Mouse (Mus musculus): ENCODE results near the gene Zfp663. TPM values are rescaled to one million over a fixed set of nuclear protein-coding genes. Genes with fewer than 3 reads are reported as not detected.
A peak's percentile ranks its signal among the peaks of the same experiment; 100 is the strongest.

The Zfp663 gene
- total and polyA plus RNA-seq, 2 experiments from 2014 or later, result not detected

GRCm38 (mm10) chr2:165351828-165352513 lies 16.6 kb downstream of the Zfp663 start:
- DNase-seq (ENCODE audit: low spot score) (no peak), ATAC-seq (ENCODE audit: insufficient read depth, low read depth) (no peak)
- peaks cover 22% of the 10 kb centered on the region for H3K9me3 ChIP-seq (replicated peaks; ENCODE audit: control insufficient read depth, low read length)
- no peak overlapping the region for H3K27ac ChIP-seq (ENCODE audit: low read depth)
- no peaks in the 10 kb centered on the region for H3K36me3 ChIP-seq (replicated peaks; ENCODE audit: control insufficient read depth, insufficient read depth, low read length)
- TF ChIP-seq EP300 (IDR thresholded peaks at IDR 0.05; ENCODE audit: low read depth), result no peak
- TF ChIP-seq CTCF (IDR thresholded peaks at IDR 0.05; ENCODE audit: low read depth), result no peak
- no peaks in the 10 kb centered on the region for H3K4me1 ChIP-seq (ENCODE audit: control insufficient read depth, insufficient read depth)
- no peak overlapping the region for H3K9ac ChIP-seq (replicated peaks; ENCODE audit: low read depth, low read length)
- H3K27me3 ChIP-seq (ENCODE audit: control insufficient read depth, insufficient read depth, low read length), result no peaks in the 10 kb centered on the region
- 85% methylated on average over 20 of the region's 20 CpGs for WGBS
- H3K4me2 ChIP-seq (ENCODE audit: low read depth, low read length), result no peak overlapping the region
- H3K4me3 ChIP-seq (ENCODE audit: low read depth, low read length), result no peak overlapping the region

DNA sequence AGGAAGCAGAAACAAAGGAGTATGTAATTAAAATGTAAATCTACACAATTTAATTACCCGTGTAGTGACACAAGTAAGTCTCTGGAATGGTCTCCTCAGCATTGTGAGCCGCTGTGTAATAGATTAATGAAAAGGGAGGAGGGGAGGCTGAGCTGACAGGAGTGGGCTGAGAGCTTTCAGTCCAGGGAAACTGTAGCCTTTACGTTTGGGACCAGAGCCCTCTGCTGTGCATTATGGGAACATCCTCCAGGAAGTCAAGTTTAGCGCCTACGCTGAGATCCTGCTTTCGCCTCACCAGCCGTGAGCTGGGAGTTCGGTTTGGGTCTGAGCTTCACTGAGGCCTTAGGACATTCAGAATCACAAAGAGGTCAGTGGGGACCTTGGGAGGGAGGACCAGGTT lies 19.1 kb downstream of the Zfp663 start:
- H3K27me3 ChIP-seq (ENCODE audit: control insufficient read depth, insufficient read depth, low read length), result no peaks in the 10 kb centered on the region
- DNase-seq (ENCODE audit: low spot score), result no peak
- H3K36me3 ChIP-seq (replicated peaks; ENCODE audit: control insufficient read depth, insufficient read depth, low read length), result no peaks in the 10 kb centered on the region
- H3K27ac ChIP-seq (ENCODE audit: low read depth), result no peak overlapping the region
- no peak for TF ChIP-seq EP300 (IDR thresholded peaks at IDR 0.05; ENCODE audit: low read depth)
- TF ChIP-seq CTCF (IDR thresholded peaks at IDR 0.05; ENCODE audit: low read depth), result peak; percentile 30; the same call in 1 of the 2 replicates
- peaks cover 22% of the 10 kb centered on the region for H3K9me3 ChIP-seq (replicated peaks; ENCODE audit: control insufficient read depth, low read length)
- no peak overlapping the region for H3K4me2 ChIP-seq (ENCODE audit: low read depth, low read length)
- H3K4me3 ChIP-seq (ENCODE audit: low read depth, low read length), result no peak overlapping the region
- no peaks in the 10 kb centered on the region for H3K4me1 ChIP-seq (ENCODE audit: control insufficient read depth, insufficient read depth)
- ATAC-seq (ENCODE audit: insufficient read depth, low read depth), result no peak
- H3K9ac ChIP-seq (replicated peaks; ENCODE audit: low read depth, low read length), result no peak overlapping the region
- 28% methylated on average over 8 of the region's 8 CpGs for WGBS

GRCm38 (mm10) chr2:165346180-165346579 lies 22.3 kb downstream of the Zfp663 start:
- H3K4me1 ChIP-seq (ENCODE audit: control insufficient read depth, insufficient read depth), result no peaks in the 10 kb centered on the region
- H3K27ac ChIP-seq (ENCODE audit: low read depth), result no peak overlapping the region
- no peak overlapping the region for H3K9ac ChIP-seq (replicated peaks; ENCODE audit: low read depth, low read length)
- H3K27me3 ChIP-seq (ENCODE audit: control insufficient read depth, insufficient read depth, low read length), result 0 out of 2 replicates have a peak, but pooled peaks cover 4% of the 10 kb centered on the region
- H3K4me2 ChIP-seq (ENCODE audit: low read depth, low read length), result no peak overlapping the region
- H3K4me3 ChIP-seq (ENCODE audit: low read depth, low read length), result no peak overlapping the region
- WGBS, result 79% methylated on average over 5 of the region's 5 CpGs
- DNase-seq (ENCODE audit: low spot score), result no peak
- no peak for TF ChIP-seq EP300 (IDR thresholded peaks at IDR 0.05; ENCODE audit: low read depth)
- no peaks in the 10 kb centered on the region for H3K36me3 ChIP-seq (replicated peaks; ENCODE audit: control insufficient read depth, insufficient read depth, low read length)
- no peaks in the 10 kb centered on the region for H3K9me3 ChIP-seq (replicated peaks; ENCODE audit: control insufficient read depth, low read length)
- no peak for ATAC-seq (ENCODE audit: insufficient read depth, low read depth)

DNA sequence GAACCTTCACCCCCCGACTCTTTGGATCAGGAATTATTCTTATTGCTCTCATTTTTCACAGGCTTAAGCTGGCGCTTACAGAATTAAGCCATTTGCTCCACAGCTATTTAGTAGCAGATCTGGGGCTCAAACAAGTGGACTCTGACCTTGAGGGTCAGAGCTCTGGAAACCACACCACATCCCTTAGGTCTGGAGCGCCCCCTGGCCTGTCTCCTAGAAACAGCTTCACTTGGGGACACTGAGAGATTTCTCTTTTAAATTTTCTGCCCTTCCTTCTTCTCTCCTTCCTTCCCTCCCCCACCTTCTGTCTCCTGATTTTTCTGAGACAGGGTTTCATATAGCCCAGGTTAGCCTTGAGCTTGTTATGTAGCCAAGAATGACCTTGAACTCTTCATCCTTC lies 31.3 kb downstream of the Zfp663 start:
- ATAC-seq (ENCODE audit: insufficient read depth, low read depth) (no peak), DNase-seq (ENCODE audit: low spot score) (no peak)
- Histone ChIP-seq H3K27me3 (ENCODE audit: control insufficient read depth, insufficient read depth, low read length) (no peaks in the 10 kb centered on the region), H3K4me3 (ENCODE audit: low read depth, low read length) (no peak overlapping the region), H3K4me2 (ENCODE audit: low read depth, low read length) (no peak overlapping the region), H3K36me3 (replicated peaks; ENCODE audit: control insufficient read depth, insufficient read depth, low read length) (no peaks in the 10 kb centered on the region), H3K9me3 (replicated peaks; ENCODE audit: control insufficient read depth, low read length) (no peaks in the 10 kb centered on the region), H3K4me1 (ENCODE audit: control insufficient read depth, insufficient read depth) (no peaks in the 10 kb centered on the region), H3K27ac (ENCODE audit: low read depth) (no peak overlapping the region), H3K9ac (replicated peaks; ENCODE audit: low read depth, low read length) (no peak overlapping the region)
- TF ChIP-seq CTCF (IDR thresholded peaks at IDR 0.05; ENCODE audit: low read depth), result peak; percentile 64
- TF ChIP-seq EP300 (IDR thresholded peaks at IDR 0.05; ENCODE audit: low read depth), result no peak
- 28% methylated on average over 3 of the region's 3 CpGs for WGBS

DNA sequence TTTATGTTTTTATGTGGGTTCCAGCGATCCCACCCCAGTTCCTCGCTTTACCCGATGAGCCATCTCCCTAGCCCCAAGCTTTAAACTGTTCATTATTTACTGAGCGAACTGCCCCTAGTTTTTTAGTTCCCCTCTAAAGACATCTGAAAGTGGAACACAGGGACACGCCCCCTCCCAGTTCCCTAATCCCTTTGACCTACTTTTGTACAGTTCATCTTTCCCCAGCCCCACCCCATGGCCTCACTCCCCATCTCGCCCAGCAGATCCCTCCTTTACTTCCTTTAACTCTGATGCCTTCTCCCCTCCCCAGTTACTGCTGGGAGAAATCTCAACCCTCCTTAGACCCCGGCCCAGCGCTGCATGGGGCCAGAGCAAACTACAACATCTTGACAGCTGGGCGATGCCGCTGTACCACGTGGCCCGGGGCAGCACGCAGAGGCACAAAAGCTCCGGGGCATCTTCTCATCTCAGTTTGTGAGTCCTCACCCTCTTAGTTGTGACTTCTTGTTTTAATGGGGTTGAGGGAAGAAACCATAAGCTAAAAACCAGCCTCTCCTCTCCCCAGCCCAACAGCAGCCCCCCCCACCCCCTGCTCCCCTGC lies 35.8 kb downstream of the Zfp663 start:
- H3K4me2 ChIP-seq (ENCODE audit: low read depth, low read length), result no peak overlapping the region
- H3K9ac ChIP-seq (replicated peaks; ENCODE audit: low read depth, low read length), result no peak overlapping the region
- WGBS, result 48% methylated on average over 14 of the region's 14 CpGs
- DNase-seq (ENCODE audit: low spot score) (no peak), ATAC-seq (ENCODE audit: insufficient read depth, low read depth) (no peak)
- no peak overlapping the region for H3K4me3 ChIP-seq (ENCODE audit: low read depth, low read length)
- H3K27ac ChIP-seq (ENCODE audit: low read depth), result no peak overlapping the region
- no peaks in the 10 kb centered on the region for H3K27me3 ChIP-seq (ENCODE audit: control insufficient read depth, insufficient read depth, low read length)
- TF ChIP-seq CTCF (IDR thresholded peaks at IDR 0.05; ENCODE audit: low read depth) (no peak), EP300 (IDR thresholded peaks at IDR 0.05; ENCODE audit: low read depth) (no peak)
- H3K9me3 ChIP-seq (replicated peaks; ENCODE audit: control insufficient read depth, low read length), result no peaks in the 10 kb centered on the region
- no peaks in the 10 kb centered on the region for H3K36me3 ChIP-seq (replicated peaks; ENCODE audit: control insufficient read depth, insufficient read depth, low read length)
- no peaks in the 10 kb centered on the region for H3K4me1 ChIP-seq (ENCODE audit: control insufficient read depth, insufficient read depth)

All from heart, postnatal 0 days (tissue).